Mouse (Mus musculus): ENCODE results near the gene Vps54. TPM values are rescaled to one million over a fixed set of nuclear protein-coding genes. Genes with fewer than 3 reads are reported as not detected.

Gene Vps54
- 9.4 TPM for polyA plus RNA-seq (2015; fragmentation: Illumina TruSeq; extraction: RNeasy Lipid Tissue Mini Kit (QIAGEN cat#74804); ENCODE audit: insufficient read depth, low read depth, low replicate concordance)

GRCm38 (mm10) chr11:21239021-21239661 is at the start of gene Vps54:
TSS of gene Vps54 (plus strand) at chr11:21239281.

Other genes with a start within 250 kb of the Vps54 start
- gene Peli1, start 148.0 kb upstream of the Vps54 start, polyA plus RNA-seq (2015; fragmentation: Illumina TruSeq; extraction: RNeasy Lipid Tissue Mini Kit (QIAGEN cat#74804); ENCODE audit: insufficient read depth, low read depth, low replicate concordance), result 3.1 TPM
- gene Ugp2, start 131.9 kb downstream of the Vps54 start, polyA plus RNA-seq (2015; fragmentation: Illumina TruSeq; extraction: RNeasy Lipid Tissue Mini Kit (QIAGEN cat#74804); ENCODE audit: insufficient read depth, low read depth, low replicate concordance), result 12.2 TPM